Mouse (Mus musculus): ENCODE measurements around the gene Pkp4. TPM values are rescaled to one million over a fixed set of nuclear protein-coding genes. Genes with fewer than 3 reads are reported as not detected.

Gene Pkp4
- polyA plus RNA-seq, 1 experiment from 2014 or later, result 15.0 TPM

- H3K36me3 ChIP-seq, result no peaks in the 10 kb centered on the region
- no peak overlapping the region for H3K4me3 ChIP-seq
- no peaks in the 10 kb centered on the region for H3K27me3 ChIP-seq (ENCODE audit: low read depth, poor library complexity, severe bottlenecking)
- H3K4me1 ChIP-seq, result peaks cover 6% of the 10 kb centered on the region; the same call in 1 of the 2 replicates
- 77% methylated on average over 3 of the region's 3 CpGs for WGBS
- no peaks in the 10 kb centered on the region for H3K9me3 ChIP-seq (replicated peaks)
- no peak overlapping the region for H3K27ac ChIP-seq
- no peak for DNase-seq (ENCODE audit: low spot score)
Measured at GRCm38 (mm10) chr2:59170208-59170589, 9.5 kb downstream of the Pkp4 start.

GRCm38 (mm10) chr2:59170593-59170992 is 9.9 kb downstream of the Pkp4 start:
- 95% methylated on average over 5 of the region's 5 CpGs for WGBS
- Histone ChIP-seq H3K27me3 (ENCODE audit: low read depth, poor library complexity, severe bottlenecking) (no peaks in the 10 kb centered on the region), H3K9me3 (replicated peaks) (no peaks in the 10 kb centered on the region), H3K4me3 (no peak overlapping the region), H3K4me1 (peaks cover 6% of the 10 kb centered on the region; the same call in 1 of the 2 replicates), H3K36me3 (no peaks in the 10 kb centered on the region), H3K27ac (no peak overlapping the region)
- no peak for DNase-seq (ENCODE audit: low spot score)

- no peak overlapping the region for H3K27ac ChIP-seq
Measured at GRCm38 (mm10) chr2:59171533-59171932, 10.9 kb downstream of the Pkp4 start.

DNA sequence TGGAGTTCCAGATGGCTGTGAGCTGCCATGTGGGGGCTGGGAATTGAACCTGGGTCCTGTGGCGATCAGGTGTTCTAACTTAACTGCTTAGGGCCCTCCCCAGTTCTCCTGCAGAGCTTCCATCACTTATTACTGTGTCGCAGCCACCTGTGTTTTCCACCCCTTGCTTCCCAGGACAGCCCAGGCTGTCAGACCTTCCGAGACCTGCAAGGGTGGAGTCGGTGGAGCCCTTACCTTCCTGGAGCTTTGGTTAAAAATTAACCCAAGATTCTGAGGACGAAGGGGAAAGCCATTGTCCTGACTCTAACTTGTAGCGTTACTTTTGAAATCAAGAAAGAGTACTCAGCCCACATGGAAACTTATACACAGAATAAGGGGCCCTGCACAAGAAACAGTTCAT is 15.3 kb downstream of the Pkp4 start:
- Histone ChIP-seq H3K27me3 (ENCODE audit: low read depth, poor library complexity, severe bottlenecking) (no peaks in the 10 kb centered on the region), H3K9me3 (replicated peaks) (no peaks in the 10 kb centered on the region), H3K36me3 (no peaks in the 10 kb centered on the region), H3K4me3 (no peak overlapping the region), H3K27ac (no peak overlapping the region), H3K4me1 (peaks cover 6% of the 10 kb centered on the region; the same call in 1 of the 2 replicates)
- no peak for DNase-seq (ENCODE audit: low spot score)
- WGBS, result 91% methylated on average over 6 of the region's 6 CpGs

More at GRCm38 (mm10) chr2:59171533-59171932, 10.9 kb downstream of the Pkp4 start:
- Histone ChIP-seq H3K36me3 (no peaks in the 10 kb centered on the region), H3K4me1 (peaks cover 6% of the 10 kb centered on the region; the same call in 1 of the 2 replicates), H3K27me3 (ENCODE audit: low read depth, poor library complexity, severe bottlenecking) (no peaks in the 10 kb centered on the region), H3K9me3 (replicated peaks) (no peaks in the 10 kb centered on the region), H3K4me3 (no peak overlapping the region)
- DNase-seq (ENCODE audit: low spot score), result no peak
- 85% methylated on average over 5 of the region's 5 CpGs for WGBS

GRCm38 (mm10) chr2:59178191-59178590 is 17.5 kb downstream of the Pkp4 start:
- no peaks in the 10 kb centered on the region for H3K9me3 ChIP-seq (replicated peaks)
- H3K36me3 ChIP-seq, result no peaks in the 10 kb centered on the region
- H3K4me3 ChIP-seq, result no peak overlapping the region
- H3K4me1 ChIP-seq, result no peaks in the 10 kb centered on the region; the same call in 1 of the 2 replicates
- DNase-seq (ENCODE audit: low spot score), result no peak
- WGBS, result 95% methylated on average over 8 of the region's 8 CpGs
- H3K27me3 ChIP-seq (ENCODE audit: low read depth, poor library complexity, severe bottlenecking), result no peaks in the 10 kb centered on the region
- H3K27ac ChIP-seq, result no peak overlapping the region

- H3K4me3 ChIP-seq, result no peak overlapping the region
- no peak for DNase-seq (ENCODE audit: low spot score)
- H3K4me1 ChIP-seq, result no peaks in the 10 kb centered on the region; the same call in 1 of the 2 replicates
- H3K27ac ChIP-seq, result no peak overlapping the region
- no peaks in the 10 kb centered on the region for H3K36me3 ChIP-seq
- no peaks in the 10 kb centered on the region for H3K9me3 ChIP-seq (replicated peaks)
- 94% methylated on average over 4 of the region's 4 CpGs for WGBS
- H3K27me3 ChIP-seq (ENCODE audit: low read depth, poor library complexity, severe bottlenecking), result no peaks in the 10 kb centered on the region
Measured at GRCm38 (mm10) chr2:59178960-59179359, 18.3 kb downstream of the Pkp4 start.

GRCm38 (mm10) chr2:59179487-59179886 is 18.8 kb downstream of the Pkp4 start:
- 61% methylated on average over 5 of the region's 5 CpGs for WGBS
- Histone ChIP-seq H3K36me3 (no peaks in the 10 kb centered on the region), H3K4me1 (no peaks in the 10 kb centered on the region; the same call in 1 of the 2 replicates), H3K9me3 (replicated peaks) (no peaks in the 10 kb centered on the region), H3K27ac (no peak overlapping the region), H3K27me3 (ENCODE audit: low read depth, poor library complexity, severe bottlenecking) (no peaks in the 10 kb centered on the region), H3K4me3 (no peak overlapping the region)
- DNase-seq (ENCODE audit: low spot score), result no peak

- Histone ChIP-seq H3K4me1 (no peaks in the 10 kb centered on the region; the same call in 1 of the 2 replicates), H3K9me3 (replicated peaks) (no peaks in the 10 kb centered on the region), H3K27me3 (ENCODE audit: low read depth, poor library complexity, severe bottlenecking) (no peaks in the 10 kb centered on the region), H3K27ac (no peak overlapping the region), H3K36me3 (no peaks in the 10 kb centered on the region), H3K4me3 (no peak overlapping the region)
- DNase-seq (ENCODE audit: low spot score), result no peak
- 90% methylated on average over 15 of the region's 15 CpGs for WGBS
Measured at GRCm38 (mm10) chr2:59181321-59182113, 20.9 kb downstream of the Pkp4 start.

GRCm38 (mm10) chr2:59183541-59183940 is 22.9 kb downstream of the Pkp4 start:
- Histone ChIP-seq H3K4me3 (no peak overlapping the region), H3K27me3 (ENCODE audit: low read depth, poor library complexity, severe bottlenecking) (no peaks in the 10 kb centered on the region), H3K9me3 (replicated peaks) (no peaks in the 10 kb centered on the region), H3K27ac (no peak overlapping the region), H3K36me3 (peaks cover 14% of the 10 kb centered on the region), H3K4me1 (peaks cover 4% of the 10 kb centered on the region; the same call in 1 of the 2 replicates)
- 76% methylated on average over 4 of the region's 4 CpGs for WGBS
- no peak for DNase-seq (ENCODE audit: low spot score)

- no peaks in the 10 kb centered on the region for H3K9me3 ChIP-seq (replicated peaks)
- no peak overlapping the region for H3K27ac ChIP-seq
- 91% methylated on average over 11 of the region's 11 CpGs for WGBS
- peaks cover 14% of the 10 kb centered on the region for H3K36me3 ChIP-seq
- no peak overlapping the region for H3K4me3 ChIP-seq
- H3K4me1 ChIP-seq, result peaks cover 5% of the 10 kb centered on the region; the same call in 1 of the 2 replicates
- H3K27me3 ChIP-seq (ENCODE audit: low read depth, poor library complexity, severe bottlenecking), result no peaks in the 10 kb centered on the region
- no peak for DNase-seq (ENCODE audit: low spot score)
Measured at GRCm38 (mm10) chr2:59184107-59185064, 23.7 kb downstream of the Pkp4 start.

- DNase-seq (ENCODE audit: low spot score), result no peak
- WGBS, result 95% methylated on average over 8 of the region's 8 CpGs
- Histone ChIP-seq H3K36me3 (peaks cover 14% of the 10 kb centered on the region), H3K4me1 (peaks cover 5% of the 10 kb centered on the region; the same call in 1 of the 2 replicates), H3K9me3 (replicated peaks) (no peaks in the 10 kb centered on the region), H3K27ac (no peak overlapping the region), H3K27me3 (ENCODE audit: low read depth, poor library complexity, severe bottlenecking) (no peaks in the 10 kb centered on the region), H3K4me3 (no peak overlapping the region)
Measured at GRCm38 (mm10) chr2:59186122-59186521, 25.5 kb downstream of the Pkp4 start.

- DNase-seq (ENCODE audit: low spot score), result no peak
- H3K9me3 ChIP-seq (replicated peaks), result no peaks in the 10 kb centered on the region
- H3K36me3 ChIP-seq, result peaks cover 14% of the 10 kb centered on the region
- peaks cover 5% of the 10 kb centered on the region; the same call in 1 of the 2 replicates for H3K4me1 ChIP-seq
- H3K27ac ChIP-seq, result no peak overlapping the region
- no peak overlapping the region for H3K4me3 ChIP-seq
- H3K27me3 ChIP-seq (ENCODE audit: low read depth, poor library complexity, severe bottlenecking), result no peaks in the 10 kb centered on the region
- 93% methylated on average over 6 of the region's 6 CpGs for WGBS
Measured at GRCm38 (mm10) chr2:59186966-59187365, 26.3 kb downstream of the Pkp4 start.

Data from limb, embryonic 10.5 days (tissue).